Mouse (Mus musculus): ENCODE data around the gene Vinac1.

The Vinac1 gene

GRCm38 (mm10) chr2:129047811-129048210 lies at the start of gene Vinac1:
Vinac1 (minus strand) TSS chr2:129048172.
- in situ Hi-C loops (cut with MboI; ENCODE audit: unreplicated experiment in 2 of 2), result no loop called here

GRCm38 (mm10) chr2:129093926-129094724 lies 46.2 kb upstream of the Vinac1 start:
- in situ Hi-C loops (cut with MboI; ENCODE audit: unreplicated experiment in 2 of 2), result no loop called here

- in situ Hi-C loops (cut with MboI; ENCODE audit: unreplicated experiment in 2 of 2), result no loop called here
These were observed 44.8 kb upstream of the Vinac1 start for GRCm38 (mm10) chr2:129092810-129093209.

- in situ Hi-C loops (cut with MboI; ENCODE audit: unreplicated experiment in 2 of 2), result no loop called here
These were observed 42.4 kb upstream of the Vinac1 start for GRCm38 (mm10) chr2:129090370-129090769.

- in situ Hi-C loops (cut with MboI; ENCODE audit: unreplicated experiment in 2 of 2), result no loop called here
These were observed 39.5 kb upstream of the Vinac1 start for GRCm38 (mm10) chr2:129087520-129087919.

- in situ Hi-C loops (cut with MboI; ENCODE audit: unreplicated experiment in 2 of 2), result no loop called here
These were observed 37.0 kb upstream of the Vinac1 start for GRCm38 (mm10) chr2:129084959-129085358.

- in situ Hi-C loops (cut with MboI; ENCODE audit: unreplicated experiment in 2 of 2), result no loop called here
These were observed 35.5 kb upstream of the Vinac1 start for GRCm38 (mm10) chr2:129083514-129083913.

- in situ Hi-C loops (cut with MboI; ENCODE audit: unreplicated experiment in 2 of 2), result no loop called here
These were observed 33.1 kb upstream of the Vinac1 start for GRCm38 (mm10) chr2:129081097-129081496.

- in situ Hi-C loops (cut with MboI; ENCODE audit: unreplicated experiment in 2 of 2), result no loop called here
These were observed 31.2 kb upstream of the Vinac1 start for GRCm38 (mm10) chr2:129079194-129079593.

- in situ Hi-C loops (cut with MboI; ENCODE audit: unreplicated experiment in 2 of 2), result no loop called here
These were observed 30.3 kb upstream of the Vinac1 start for GRCm38 (mm10) chr2:129078313-129078712.

- in situ Hi-C loops (cut with MboI; ENCODE audit: unreplicated experiment in 2 of 2), result loop anchor here in 1 of 2 experiments (25.0 kb wide), 1 partner anchor 383 kb away; the partner anchor contains the start of genes Anapc1 and Mertk
These were observed 22.3 kb upstream of the Vinac1 start for GRCm38 (mm10) chr2:129070296-129070695.

- in situ Hi-C loops (cut with MboI; ENCODE audit: unreplicated experiment in 2 of 2), result loop anchor here (5.0 to 25.0 kb wide), 2 partner anchors 191 to 379 kb away; partner anchors contain the start of genes Anapc1 (in 1 of the 2) and Mertk (in 1 of the 2)
These were observed 18.4 kb upstream of the Vinac1 start for GRCm38 (mm10) chr2:129066326-129066725.

- in situ Hi-C loops (cut with MboI; ENCODE audit: unreplicated experiment in 2 of 2), result loop anchor here (5.0 to 25.0 kb wide), 2 partner anchors 192 to 378 kb away; partner anchors contain the start of genes Anapc1 (in 1 of the 2) and Mertk (in 1 of the 2)
These were observed 17.7 kb upstream of the Vinac1 start, which contains the start of gene Ttl for GRCm38 (mm10) chr2:129065437-129066282. Ttl (plus strand) TSS chr2:129065942.

- in situ Hi-C loops (cut with MboI; ENCODE audit: unreplicated experiment in 2 of 2), result loop anchor here in 1 of 2 experiments (25.0 kb wide), 1 partner anchor 374 kb away; the partner anchor contains the start of genes Anapc1 and Mertk
These were observed 13.6 kb upstream of the Vinac1 start for GRCm38 (mm10) chr2:129061456-129062059.

GRCm38 (mm10) chr2:129057920-129058361 lies 10.0 kb upstream of the Vinac1 start:
- in situ Hi-C loops (cut with MboI; ENCODE audit: unreplicated experiment in 2 of 2), result loop anchor here (5.0 to 25.0 kb wide), 4 partner anchors 111 to 371 kb away; partner anchors contain the start of genes Mertk (in 2 of the 2) and Anapc1 (in 1 of the 2)

GRCm38 (mm10) chr2:129057256-129057655 lies 9.3 kb upstream of the Vinac1 start:
- in situ Hi-C loops (cut with MboI; ENCODE audit: unreplicated experiment in 2 of 2), result loop anchor here (5.0 to 25.0 kb wide), 4 partner anchors 110 to 370 kb away; partner anchors contain the start of genes Mertk (in 2 of the 2) and Anapc1 (in 1 of the 2)

GRCm38 (mm10) chr2:129056597-129056996 lies 8.6 kb upstream of the Vinac1 start:
- in situ Hi-C loops (cut with MboI; ENCODE audit: unreplicated experiment in 2 of 2), result loop anchor here (5.0 to 25.0 kb wide), 4 partner anchors 109 to 369 kb away; partner anchors contain the start of genes Mertk (in 2 of the 2) and Anapc1 (in 1 of the 2)

GRCm38 (mm10) chr2:129055741-129056140 lies 7.8 kb upstream of the Vinac1 start:
- in situ Hi-C loops (cut with MboI; ENCODE audit: unreplicated experiment in 2 of 2), result loop anchor here (5.0 to 25.0 kb wide), 4 partner anchors 108 to 368 kb away; partner anchors contain the start of genes Mertk (in 2 of the 2) and Anapc1 (in 1 of the 2)

- in situ Hi-C loops (cut with MboI; ENCODE audit: unreplicated experiment in 2 of 2), result loop anchor here (10.0 to 25.0 kb wide), 3 partner anchors 168 to 365 kb away; partner anchors contain the start of genes Mertk (in 2 of the 2) and Anapc1 (in 1 of the 2)
These were observed 4.5 kb upstream of the Vinac1 start for GRCm38 (mm10) chr2:129052451-129052983.

- in situ Hi-C loops (cut with MboI; ENCODE audit: unreplicated experiment in 2 of 2), result no loop called here
These were observed 1.2 kb downstream of the Vinac1 start for GRCm38 (mm10) chr2:129046846-129047196.
